Mouse (Mus musculus): ENCODE results near the gene Nrip2. TPM values are rescaled to one million over a fixed set of nuclear protein-coding genes. Genes with fewer than 3 reads are reported as not detected.

The Nrip2 gene
- total and polyA plus RNA-seq, 2 experiments from 2014 or later, result 1.6 to 8.2 TPM

- no peak for TF ChIP-seq EP300 (IDR thresholded peaks at IDR 0.05; ENCODE audit: low read depth)
- no peak overlapping the region for H3K4me3 ChIP-seq (ENCODE audit: low read depth, low read length)
- peaks cover 15% of the 10 kb centered on the region for H3K4me1 ChIP-seq (ENCODE audit: control insufficient read depth, insufficient read depth)
- 59% methylated on average over 6 of the region's 6 CpGs for WGBS
- H3K27ac ChIP-seq (ENCODE audit: low read depth), result no peak overlapping the region
- peaks cover 64% of the 10 kb centered on the region for H3K36me3 ChIP-seq (replicated peaks; ENCODE audit: control insufficient read depth, insufficient read depth, low read length)
- DNase-seq (ENCODE audit: low spot score) (no peak), ATAC-seq (ENCODE audit: insufficient read depth, low read depth) (no peak)
- no peaks in the 10 kb centered on the region for H3K27me3 ChIP-seq (ENCODE audit: control insufficient read depth, insufficient read depth, low read length)
- H3K9me3 ChIP-seq (replicated peaks; ENCODE audit: control insufficient read depth, low read length), result no peaks in the 10 kb centered on the region
- no peak overlapping the region for H3K4me2 ChIP-seq (ENCODE audit: low read depth, low read length)
- H3K9ac ChIP-seq (replicated peaks; ENCODE audit: low read depth, low read length), result no peak overlapping the region
Observed at GRCm38 (mm10) chr6:128429826-128430225, 30.7 kb downstream of the Nrip2 start.

- 38% methylated on average over 13 of the region's 13 CpGs for WGBS
- no peak overlapping the region for H3K4me3 ChIP-seq (ENCODE audit: low read depth, low read length)
- peaks cover 40% of the 10 kb centered on the region for H3K4me1 ChIP-seq (ENCODE audit: control insufficient read depth, insufficient read depth)
- H3K9ac ChIP-seq (replicated peaks; ENCODE audit: low read depth, low read length), result no peak overlapping the region
- DNase-seq (ENCODE audit: low spot score) (no peak), ATAC-seq (ENCODE audit: insufficient read depth, low read depth) (no peak)
- H3K27ac ChIP-seq (ENCODE audit: low read depth), result no peak overlapping the region
- no peak overlapping the region for H3K4me2 ChIP-seq (ENCODE audit: low read depth, low read length)
- peaks cover 71% of the 10 kb centered on the region for H3K36me3 ChIP-seq (replicated peaks; ENCODE audit: control insufficient read depth, insufficient read depth, low read length)
- TF ChIP-seq CTCF (IDR thresholded peaks at IDR 0.05; ENCODE audit: low read depth) (no peak), EP300 (IDR thresholded peaks at IDR 0.05; ENCODE audit: low read depth) (no peak)
- no peaks in the 10 kb centered on the region for H3K27me3 ChIP-seq (ENCODE audit: control insufficient read depth, insufficient read depth, low read length)
- no peaks in the 10 kb centered on the region for H3K9me3 ChIP-seq (replicated peaks; ENCODE audit: control insufficient read depth, low read length)
Observed at GRCm38 (mm10) chr6:128432356-128432915, 33.3 kb downstream of the Nrip2 start.

GRCm38 (mm10) chr6:128433566-128433965 lies 34.5 kb downstream of the Nrip2 start:
- Histone ChIP-seq H3K27me3 (ENCODE audit: control insufficient read depth, insufficient read depth, low read length) (no peaks in the 10 kb centered on the region), H3K9me3 (replicated peaks; ENCODE audit: control insufficient read depth, low read length) (no peaks in the 10 kb centered on the region), H3K4me3 (ENCODE audit: low read depth, low read length) (no peak overlapping the region), H3K36me3 (replicated peaks; ENCODE audit: control insufficient read depth, insufficient read depth, low read length) (peaks cover 68% of the 10 kb centered on the region), H3K4me2 (ENCODE audit: low read depth, low read length) (no peak overlapping the region), H3K27ac (ENCODE audit: low read depth) (no peak overlapping the region), H3K4me1 (ENCODE audit: control insufficient read depth, insufficient read depth) (peaks cover 40% of the 10 kb centered on the region), H3K9ac (replicated peaks; ENCODE audit: low read depth, low read length) (no peak overlapping the region)
- no peak for DNase-seq (ENCODE audit: low spot score)
- TF ChIP-seq EP300 (IDR thresholded peaks at IDR 0.05; ENCODE audit: low read depth) (no peak), CTCF (IDR thresholded peaks at IDR 0.05; ENCODE audit: low read depth) (no peak)
- no peak for ATAC-seq (ENCODE audit: insufficient read depth, low read depth)
- 88% methylated on average over 13 of the region's 13 CpGs for WGBS

- Histone ChIP-seq H3K9ac (replicated peaks; ENCODE audit: low read depth, low read length) (no peak overlapping the region), H3K4me2 (ENCODE audit: low read depth, low read length) (no peak overlapping the region)
Observed at GRCm38 (mm10) chr6:128435474-128435873, 36.4 kb downstream of the Nrip2 start.

GRCm38 (mm10) chr6:128436356-128437005 lies 37.4 kb downstream of the Nrip2 start:
- Histone ChIP-seq H3K4me3 (ENCODE audit: low read depth, low read length) (no peak overlapping the region), H3K9me3 (replicated peaks; ENCODE audit: control insufficient read depth, low read length) (no peaks in the 10 kb centered on the region), H3K27me3 (ENCODE audit: control insufficient read depth, insufficient read depth, low read length) (no peaks in the 10 kb centered on the region), H3K9ac (replicated peaks; ENCODE audit: low read depth, low read length) (0 out of 2 replicates have a peak overlapping the region, but pooled peaks have one; percentile 82), H3K4me2 (ENCODE audit: low read depth, low read length) (peak overlapping the region; percentile 90), H3K36me3 (replicated peaks; ENCODE audit: control insufficient read depth, insufficient read depth, low read length) (peaks cover 41% of the 10 kb centered on the region), H3K4me1 (ENCODE audit: control insufficient read depth, insufficient read depth) (peaks cover 47% of the 10 kb centered on the region), H3K27ac (ENCODE audit: low read depth) (no peak overlapping the region)
- TF ChIP-seq CTCF (IDR thresholded peaks at IDR 0.05; ENCODE audit: low read depth), result no peak
- no peak for TF ChIP-seq EP300 (IDR thresholded peaks at IDR 0.05; ENCODE audit: low read depth)
- WGBS, result 79% methylated on average over 8 of the region's 8 CpGs
- ATAC-seq (ENCODE audit: insufficient read depth, low read depth) (no peak), DNase-seq (ENCODE audit: low spot score) (no peak)

More at GRCm38 (mm10) chr6:128435474-128435873, 36.4 kb downstream of the Nrip2 start:
- Histone ChIP-seq H3K9me3 (replicated peaks; ENCODE audit: control insufficient read depth, low read length) (no peaks in the 10 kb centered on the region), H3K36me3 (replicated peaks; ENCODE audit: control insufficient read depth, insufficient read depth, low read length) (peaks cover 50% of the 10 kb centered on the region), H3K27me3 (ENCODE audit: control insufficient read depth, insufficient read depth, low read length) (no peaks in the 10 kb centered on the region), H3K4me3 (ENCODE audit: low read depth, low read length) (no peak overlapping the region), H3K4me1 (ENCODE audit: control insufficient read depth, insufficient read depth) (peaks cover 47% of the 10 kb centered on the region), H3K27ac (ENCODE audit: low read depth) (peak overlapping the region; percentile 61)
- TF ChIP-seq EP300 (IDR thresholded peaks at IDR 0.05; ENCODE audit: low read depth), result no peak
- TF ChIP-seq CTCF (IDR thresholded peaks at IDR 0.05; ENCODE audit: low read depth), result no peak
- ATAC-seq (ENCODE audit: insufficient read depth, low read depth), result peak; percentile 33; the same call in 1 of the 2 replicates
- 6% methylated on average over 5 of the region's 5 CpGs for WGBS
- peak; percentile 86 for DNase-seq (ENCODE audit: low spot score)
